ENCODE assay signal across 18 mouse cellular contexts in genomic region chr8:114899157-114899556, GRCm38 (mm10).
DNase-seq lines count a peak whose midpoint lies in the region; ATAC-seq and TF ChIP-seq lines count a peak whose summit lies in the region.
"Had no signal": no experiment of that assay in that cellular context is flagged by ENCODE, and none has a peak within 500 bp of the region (broad histone marks: within the 10 kb centered on the region; RNA-seq: fewer than 3 reads in every experiment).

No protein-coding gene starts in this region.

- H3K27ac ChIP-seq in hindbrain, embryonic 11.5 days (ENCODE audit: low read depth, low read length) = no peak overlapping the region
- H3K27ac ChIP-seq in hindbrain, embryonic 14.5 days = no peak overlapping the region
- no peak overlapping the region for H3K27ac ChIP-seq in embryonic facial prominence, embryonic 11.5 days (replicated peaks; ENCODE audit: low read depth, low read length)
- no peak overlapping the region for H3K27ac ChIP-seq in forebrain, embryonic 15.5 days (replicated peaks)
- no peak overlapping the region for H3K27ac ChIP-seq in midbrain, embryonic 14.5 days (replicated peaks; ENCODE audit: low read depth, low read length)
- H3K27ac ChIP-seq in left cerebral cortex, adult 2 months = no peak overlapping the region
- H3K27ac ChIP-seq: gastrocnemius, adult 2 months; kidney, postnatal 0 days; limb, embryonic 12.5 days; liver, embryonic 13.5 days had no signal

- intact Hi-C loops in left cerebral cortex, adult 2 months (cut with DNase I) = no loop called here

- no peak for TF ChIP-seq CTCF in left cerebral cortex, adult 2 months (IDR thresholded peaks at IDR 0.05)

- no peaks in the 10 kb centered on the region for H3K27me3 ChIP-seq in hindbrain, embryonic 11.5 days (ENCODE audit: control insufficient read depth, insufficient read depth, low read length)
- H3K27me3 ChIP-seq in hindbrain, embryonic 14.5 days (ENCODE audit: control insufficient read depth, insufficient read depth, low read length) = no peaks in the 10 kb centered on the region
- H3K27me3 ChIP-seq in embryonic facial prominence, embryonic 11.5 days (ENCODE audit: control insufficient read depth, insufficient read depth, low read length) = no peaks in the 10 kb centered on the region
- H3K27me3 ChIP-seq in forebrain, embryonic 15.5 days = peaks cover 6% of the 10 kb centered on the region; the same call in 1 of the 2 replicates
- H3K27me3 ChIP-seq in midbrain, embryonic 14.5 days (ENCODE audit: control insufficient read depth, insufficient read depth, low read length) = no peaks in the 10 kb centered on the region; the same call in 1 of the 2 replicates
- H3K27me3 ChIP-seq: limb, embryonic 12.5 days; liver, embryonic 13.5 days had no signal

- peak; percentile 57 for DNase-seq in hindbrain, embryonic 11.5 days (ENCODE audit: low spot score)
- DNase-seq in hindbrain, embryonic 14.5 days (ENCODE audit: low spot score) = no peak
- no peak for DNase-seq in embryonic facial prominence, embryonic 11.5 days (ENCODE audit: low spot score)
- DNase-seq in midbrain, embryonic 14.5 days = peak; percentile 47
- no peak for DNase-seq in cerebellum, postnatal 36 days
- DNase-seq in left cerebral cortex, adult 2 months (ENCODE audit: extremely low spot score in 1 of 2, low spot score in 2 of 2) = no peak
- DNase-seq: adrenal gland, postnatal 10 days; cerebellum, adult 2 months; gastrocnemius, adult 2 months; heart, adult 11 months; kidney, adult 11 months; liver, embryonic 13.5 days; right cerebral cortex, adult 18-20 months; thymus, adult 18-20 months had no signal

- 32% methylated on average over 12 of the region's 12 CpGs for WGBS in hindbrain, embryonic 11.5 days
- WGBS in hindbrain, embryonic 14.5 days = 16% methylated on average over 12 of the region's 12 CpGs
- 72% methylated on average over 12 of the region's 12 CpGs for WGBS in embryonic facial prominence, embryonic 11.5 days
- WGBS in forebrain, embryonic 15.5 days = 8% methylated on average over 12 of the region's 12 CpGs
- WGBS in midbrain, embryonic 14.5 days = 12% methylated on average over 12 of the region's 12 CpGs

- H3K36me3 ChIP-seq in hindbrain, embryonic 11.5 days (ENCODE audit: control insufficient read depth, insufficient read depth, low read length) = no peaks in the 10 kb centered on the region
- no peaks in the 10 kb centered on the region for H3K36me3 ChIP-seq in hindbrain, embryonic 14.5 days (replicated peaks; ENCODE audit: control insufficient read depth, insufficient read depth)
- no peaks in the 10 kb centered on the region for H3K36me3 ChIP-seq in embryonic facial prominence, embryonic 11.5 days (replicated peaks; ENCODE audit: control insufficient read depth, insufficient read depth, low read depth, low read length)
- no peaks in the 10 kb centered on the region for H3K36me3 ChIP-seq in forebrain, embryonic 15.5 days
- H3K36me3 ChIP-seq in midbrain, embryonic 14.5 days (ENCODE audit: control insufficient read depth, insufficient read depth, low read length) = no peaks in the 10 kb centered on the region
- H3K36me3 ChIP-seq: limb, embryonic 12.5 days; liver, embryonic 13.5 days had no signal

- no peak overlapping the region for H3K9ac ChIP-seq in hindbrain, embryonic 11.5 days (ENCODE audit: low read depth, low read length)
- H3K9ac ChIP-seq in hindbrain, embryonic 14.5 days = no peak overlapping the region
- H3K9ac ChIP-seq in embryonic facial prominence, embryonic 11.5 days (replicated peaks; ENCODE audit: low read length) = no peak overlapping the region
- no peak overlapping the region for H3K9ac ChIP-seq in forebrain, embryonic 15.5 days (replicated peaks)
- no peak overlapping the region for H3K9ac ChIP-seq in midbrain, embryonic 14.5 days (replicated peaks; ENCODE audit: low read length)
- H3K9ac ChIP-seq: limb, embryonic 12.5 days; liver, embryonic 13.5 days had no signal

- ATAC-seq in hindbrain, embryonic 11.5 days (ENCODE audit: low FRiP score) = peak; percentile 72
- ATAC-seq in hindbrain, embryonic 14.5 days (ENCODE audit: low FRiP score) = no peak
- ATAC-seq in embryonic facial prominence, embryonic 11.5 days (replicated peaks; ENCODE audit: insufficient number of reproducible peaks, low FRiP score, low TSS enrichment, low read depth) = peak; percentile 76
- 0 out of 2 replicates have a peak, but pooled peaks have one; percentile 41 for ATAC-seq in forebrain, embryonic 15.5 days (replicated peaks)
- ATAC-seq in midbrain, embryonic 14.5 days (ENCODE audit: low FRiP score, low TSS enrichment) = no peak
- ATAC-seq in cerebellum, adult (ENCODE audit: insufficient number of reproducible peaks, low FRiP score, low TSS enrichment) = no peak

- H3K4me1 ChIP-seq in hindbrain, embryonic 11.5 days (replicated peaks; ENCODE audit: control insufficient read depth, insufficient read depth, low read length) = 0 out of 2 replicates have a peak, but pooled peaks cover 2% of the 10 kb centered on the region
- H3K4me1 ChIP-seq in hindbrain, embryonic 14.5 days (replicated peaks; ENCODE audit: control insufficient read depth, insufficient read depth, low read length) = peaks cover 14% of the 10 kb centered on the region; the same call in 1 of the 2 replicates
- H3K4me1 ChIP-seq in embryonic facial prominence, embryonic 11.5 days (ENCODE audit: control insufficient read depth, insufficient read depth, low read length) = no peaks in the 10 kb centered on the region
- H3K4me1 ChIP-seq in forebrain, embryonic 15.5 days = peaks cover 12% of the 10 kb centered on the region
- peaks cover 6% of the 10 kb centered on the region; the same call in 1 of the 2 replicates for H3K4me1 ChIP-seq in midbrain, embryonic 14.5 days (ENCODE audit: control insufficient read depth, insufficient read depth, low read length)
- H3K4me1 ChIP-seq: liver, embryonic 13.5 days had no signal

- no peak overlapping the region for H3K4me3 ChIP-seq in hindbrain, embryonic 11.5 days (ENCODE audit: low read depth, low read length)
- no peak overlapping the region for H3K4me3 ChIP-seq in hindbrain, embryonic 14.5 days (replicated peaks; ENCODE audit: low read length)
- no peak overlapping the region for H3K4me3 ChIP-seq in embryonic facial prominence, embryonic 11.5 days (ENCODE audit: low read depth, low read length)
- no peak overlapping the region for H3K4me3 ChIP-seq in forebrain, embryonic 15.5 days
- H3K4me3 ChIP-seq in midbrain, embryonic 14.5 days (replicated peaks; ENCODE audit: low read depth, low read length) = no peak overlapping the region
- no peak overlapping the region for H3K4me3 ChIP-seq in left cerebral cortex, adult 2 months
- H3K4me3 ChIP-seq: gastrocnemius, adult 2 months; limb, embryonic 12.5 days; liver, embryonic 13.5 days had no signal

- no peak overlapping the region for H3K4me2 ChIP-seq in hindbrain, embryonic 11.5 days (replicated peaks; ENCODE audit: low read depth, low read length)
- H3K4me2 ChIP-seq in hindbrain, embryonic 14.5 days (replicated peaks) = no peak overlapping the region; the same call in 1 of the 2 replicates
- H3K4me2 ChIP-seq in embryonic facial prominence, embryonic 11.5 days (ENCODE audit: low read depth, low read length) = no peak overlapping the region
- H3K4me2 ChIP-seq in forebrain, embryonic 15.5 days (replicated peaks) = no peak overlapping the region
- H3K4me2 ChIP-seq in midbrain, embryonic 14.5 days (ENCODE audit: low read length) = no peak overlapping the region
- H3K4me2 ChIP-seq: limb, embryonic 12.5 days; liver, embryonic 13.5 days had no signal

- H3K9me3 ChIP-seq in hindbrain, embryonic 11.5 days (ENCODE audit: control insufficient read depth, low read length) = no peaks in the 10 kb centered on the region
- H3K9me3 ChIP-seq in hindbrain, embryonic 14.5 days (ENCODE audit: control insufficient read depth, low read length) = no peaks in the 10 kb centered on the region
- no peaks in the 10 kb centered on the region for H3K9me3 ChIP-seq in embryonic facial prominence, embryonic 11.5 days (replicated peaks; ENCODE audit: control insufficient read depth, low read length)
- H3K9me3 ChIP-seq in forebrain, embryonic 15.5 days = no peaks in the 10 kb centered on the region
- H3K9me3 ChIP-seq in midbrain, embryonic 14.5 days (ENCODE audit: control insufficient read depth, low read length) = no peaks in the 10 kb centered on the region
- H3K9me3 ChIP-seq: limb, embryonic 12.5 days; liver, embryonic 13.5 days had no signal

Comparison
In these comparisons a context has a peak if more than half of its experiments do, and no peak if none do; other contexts are left out.
1. ATAC-seq: peak in hindbrain, embryonic 11.5 days (single experiment), embryonic facial prominence, embryonic 11.5 days (single experiment) and forebrain, embryonic 15.5 days (single experiment); none in hindbrain, embryonic 14.5 days (single experiment), midbrain, embryonic 14.5 days (single experiment) and cerebellum, adult (single experiment).
2. DNase-seq: peak in hindbrain, embryonic 11.5 days (single experiment) and midbrain, embryonic 14.5 days (single experiment); none in hindbrain, embryonic 14.5 days (single experiment), embryonic facial prominence, embryonic 11.5 days (single experiment), cerebellum, postnatal 36 days (0 of 2) and left cerebral cortex, adult 2 months (0 of 2).